Mouse (Mus musculus) left cerebral cortex, postnatal 14 days (tissue): ENCODE measurements around the gene Zswim1. TPM values are rescaled to one million over a fixed set of nuclear protein-coding genes. Genes with fewer than 3 reads are reported as not detected.

Experiments
- DNase-seq, 2 experiments: peaks; one replicate each; pipeline ENCODE4 v3.0.0; 2021 to 2022; ENCODE audit warnings: low spot score in 2 of 2, mixed read lengths in 1 of 2
- intact Hi-C: fragments of 180-260 bp; cut with DNase I; formaldehyde crosslinking; loops from one replicate; pipeline ENCODE4 v1.15.1; 2025
- long read RNA-seq, 2 experiments: library from polyadenylated mRNA; stranded (forward); transcript quantifications; one replicate each; pipeline ENCODE4 v2.0.0; 2021
- total RNA-seq, 2 experiments: library from RNA; stranded (reverse); gene quantifications; 2 replicates each; pipeline ENCODE4 v1.2.3; 2021

Gene Zswim1
- 10 to 100 TPM; 21.4 to 22.0 TPM for total RNA-seq
- long read RNA-seq, experiment 1, transcript Zswim1-201 (2 exons, 2,705 nt), result major isoform, 35 of 44 reads
- long read RNA-seq, experiment 1, partial matches to known transcripts, result 0 of 44 reads
- long read RNA-seq, experiment 1, other reads (novel, unspliced or antisense), result 9 of 44 reads
- long read RNA-seq, experiment 2, transcript Zswim1-201 (2 exons, 2,705 nt), result major isoform, 37 of 41 reads
- long read RNA-seq, experiment 2, partial matches to known transcripts, result 0 of 41 reads
- long read RNA-seq, experiment 2, other reads (novel, unspliced or antisense), result 4 of 41 reads

DNA sequence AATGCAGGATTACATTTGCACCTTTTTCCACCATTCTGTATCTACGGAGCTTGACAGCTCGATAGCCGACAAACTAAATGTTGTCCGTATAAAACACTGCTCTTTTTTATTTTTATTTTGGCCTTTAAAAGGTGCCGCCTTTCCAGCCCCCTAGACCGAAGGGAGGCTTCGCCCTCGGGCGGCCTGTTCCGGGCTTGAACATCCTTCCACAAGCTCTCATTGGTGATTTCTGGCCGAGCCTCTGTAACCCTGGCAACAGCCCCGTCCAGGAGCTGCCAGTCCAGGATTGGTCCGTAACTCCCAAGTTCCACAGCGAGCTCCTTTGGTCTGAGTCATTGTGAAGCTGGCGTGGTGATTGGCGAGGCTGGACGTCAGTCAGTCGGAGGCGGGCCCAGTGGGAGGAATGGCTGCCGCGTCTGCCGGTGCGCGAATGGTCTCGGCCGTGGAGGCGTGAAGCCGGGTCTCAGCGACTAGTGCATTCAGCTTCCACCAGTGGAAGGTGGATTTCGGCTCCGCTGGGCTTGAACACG lies at the start of gene Zswim1:
Gene Zswim1, plus strand, starts transcription at position 51 of the 530 bp plus-strand sequence.
- peak; percentile 100 for DNase-seq
- intact Hi-C loops, result no loop called here

DNA sequence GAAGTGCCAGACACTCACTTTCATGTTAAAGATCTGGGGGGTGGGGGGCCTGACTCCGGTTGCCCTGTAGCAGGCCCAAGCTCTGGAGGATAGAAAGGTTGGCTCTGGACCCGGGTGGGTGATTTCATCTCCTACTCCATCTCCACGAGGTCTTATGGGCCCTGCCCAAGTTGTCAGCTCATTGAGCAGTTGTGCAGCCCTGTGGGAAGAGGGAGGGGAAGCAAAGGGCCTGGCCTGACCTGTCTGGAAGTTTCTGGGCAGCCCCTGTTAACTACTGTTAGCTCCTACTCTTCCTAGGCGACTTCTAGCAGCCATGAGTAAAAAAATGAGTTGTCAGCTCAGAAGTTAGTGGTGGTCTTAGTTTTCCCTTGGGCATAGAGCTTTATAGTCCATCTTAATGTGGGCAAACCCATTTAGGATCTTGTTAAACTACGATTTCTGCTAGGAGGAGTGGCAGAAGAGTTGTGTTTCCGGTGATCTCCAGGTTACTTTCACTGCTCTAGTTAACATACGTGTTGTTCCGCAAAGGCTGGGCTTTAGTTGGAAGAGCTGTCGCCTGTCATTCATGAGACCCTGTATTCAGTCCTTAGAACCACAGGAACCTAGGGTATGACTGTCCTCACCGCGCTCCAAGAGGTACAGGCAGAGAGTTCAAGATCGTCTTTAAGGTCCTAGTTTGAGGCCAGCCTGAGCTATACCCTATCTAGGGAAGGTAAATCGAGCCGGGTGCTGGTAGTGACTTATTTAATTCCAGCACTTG lies 49.1 kb upstream of the Zswim1 start:
- no peak for DNase-seq
- intact Hi-C loops, result no loop called here

DNA sequence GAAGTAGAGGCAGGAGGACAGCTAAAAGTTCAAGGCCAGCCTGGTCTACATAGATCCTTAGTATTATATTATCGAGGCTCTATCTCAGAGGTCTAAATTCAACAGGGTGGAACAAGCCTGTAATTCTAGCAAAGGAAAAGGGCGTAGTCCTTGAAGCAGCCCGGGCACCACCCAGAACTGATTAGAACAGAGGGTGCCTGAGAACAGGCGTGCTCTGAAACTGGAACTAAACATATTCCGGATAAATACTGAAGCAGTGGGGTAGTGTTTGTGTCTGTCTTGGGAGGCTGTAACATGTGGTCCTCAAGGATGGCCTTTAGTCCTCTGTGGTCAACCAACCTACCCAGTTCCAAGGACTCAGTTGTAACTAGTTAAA lies 48.5 kb upstream of the Zswim1 start:
- intact Hi-C loops, result no loop called here
- no peak for DNase-seq

DNA sequence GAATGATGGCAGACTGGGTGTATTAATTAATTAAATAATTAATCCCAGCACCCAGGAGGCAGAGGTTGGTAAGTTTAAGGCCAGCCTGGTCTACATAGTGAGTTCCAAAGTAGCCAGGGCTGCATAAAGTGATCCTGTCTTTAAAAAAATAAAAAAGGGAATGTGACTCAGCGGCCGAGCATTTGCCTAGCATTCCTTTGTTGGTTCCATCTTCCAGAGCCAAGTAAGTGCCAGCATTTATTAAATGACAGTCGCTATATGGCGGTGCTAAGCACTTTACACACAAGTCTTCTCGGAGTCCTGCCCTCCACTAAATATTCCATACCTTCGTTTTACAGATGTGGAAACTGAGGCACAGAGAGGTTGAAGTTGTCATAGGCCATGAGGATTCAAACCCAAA lies 46.4 kb upstream of the Zswim1 start:
- intact Hi-C loops, result no loop called here
- DNase-seq, result no peak

DNA sequence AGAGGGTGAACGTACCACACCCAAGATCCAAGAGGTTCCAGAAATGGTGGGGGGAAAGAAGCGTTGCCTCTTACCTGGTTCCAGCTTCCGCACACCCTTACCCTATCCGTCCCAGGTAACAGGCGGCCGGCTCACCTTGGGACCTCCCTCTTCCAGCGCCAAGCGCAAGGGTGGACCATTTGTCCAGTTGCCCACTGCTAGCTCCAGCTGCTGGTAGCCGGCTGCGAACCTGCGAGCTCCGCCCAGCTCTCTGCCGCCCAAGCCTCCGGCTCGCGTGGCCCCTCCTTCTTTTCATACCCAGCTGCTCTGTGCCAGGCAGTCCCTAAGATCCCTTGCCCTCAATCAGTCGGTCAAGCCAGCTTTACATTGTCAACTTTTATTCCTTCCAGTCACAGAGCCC lies 45.7 kb upstream of the Zswim1 start:
- intact Hi-C loops, result no loop called here
- no peak for DNase-seq

DNA sequence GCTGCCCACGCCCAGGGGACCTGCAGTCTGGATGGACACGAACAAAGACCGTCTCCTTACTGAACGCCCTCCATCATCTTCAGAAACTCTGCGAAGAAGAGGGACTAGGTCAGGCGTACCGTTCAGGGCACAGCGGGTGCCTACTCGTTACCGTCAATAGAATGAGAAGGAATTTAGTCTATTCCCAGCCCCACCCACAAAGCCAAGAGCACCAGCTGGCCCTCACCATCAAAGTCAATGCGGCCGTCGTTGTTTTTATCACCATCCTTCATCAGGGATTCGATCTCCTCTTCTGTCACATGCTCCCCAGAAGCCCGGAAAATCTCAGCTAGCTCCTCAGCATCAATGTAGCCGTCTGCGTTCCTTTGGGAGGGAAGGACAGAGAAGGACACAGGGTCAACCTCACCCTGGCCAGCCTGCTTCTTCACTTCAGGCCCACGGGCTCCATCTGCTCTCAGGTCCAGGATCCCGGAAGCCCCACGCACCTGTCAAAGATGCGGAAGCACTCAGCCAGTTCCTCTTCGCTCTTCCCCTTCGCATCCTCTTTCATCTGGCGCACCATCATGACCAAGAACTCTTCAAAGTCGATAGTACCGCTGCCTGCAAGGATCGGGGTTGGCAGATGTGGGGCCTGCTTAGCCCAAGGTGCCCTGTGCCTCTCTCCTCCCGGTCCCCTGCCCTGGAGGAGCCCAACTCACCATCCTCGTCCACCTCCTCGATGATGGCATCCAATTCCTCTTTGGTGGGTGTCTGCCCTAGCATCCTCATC lies 45.1 kb upstream of the Zswim1 start:
- intact Hi-C loops, result no loop called here
- no peak for DNase-seq

DNA sequence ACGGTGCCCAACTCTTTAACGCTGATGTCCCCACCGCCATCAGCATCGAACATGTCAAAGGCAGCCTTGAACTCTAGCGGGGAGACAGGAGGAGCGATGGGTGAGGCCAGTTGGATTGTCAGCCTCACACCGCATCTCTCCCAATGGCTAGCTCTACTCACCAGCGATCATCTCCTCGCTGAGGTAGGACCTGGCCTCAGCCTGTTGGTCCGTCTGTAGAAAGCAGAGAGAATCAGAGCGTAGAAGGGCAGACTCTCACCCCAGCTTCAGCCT lies 44.5 kb upstream of the Zswim1 start:
- intact Hi-C loops, result no loop called here
- no peak for DNase-seq

DNA sequence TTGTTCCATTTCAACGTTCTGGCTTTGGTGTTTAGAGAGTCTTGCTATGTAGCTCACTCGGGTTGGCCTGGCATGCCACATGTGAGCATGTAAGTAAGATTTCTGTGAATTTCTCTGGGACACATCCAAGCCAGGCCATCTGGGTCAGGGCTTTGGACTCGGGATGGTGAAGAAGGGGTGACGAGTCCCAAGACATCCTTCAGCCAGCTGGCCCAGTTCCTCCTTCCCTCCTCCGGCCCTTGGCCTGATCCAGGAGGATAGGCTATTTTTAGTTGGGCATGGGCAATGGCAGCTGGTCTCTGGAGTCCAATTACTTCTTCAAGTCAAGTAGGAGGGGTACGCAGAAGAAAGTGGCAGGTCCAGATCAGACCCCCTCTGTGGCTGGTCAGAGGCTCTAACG lies 43.7 kb upstream of the Zswim1 start:
- intact Hi-C loops, result no loop called here
- no peak for DNase-seq

DNA sequence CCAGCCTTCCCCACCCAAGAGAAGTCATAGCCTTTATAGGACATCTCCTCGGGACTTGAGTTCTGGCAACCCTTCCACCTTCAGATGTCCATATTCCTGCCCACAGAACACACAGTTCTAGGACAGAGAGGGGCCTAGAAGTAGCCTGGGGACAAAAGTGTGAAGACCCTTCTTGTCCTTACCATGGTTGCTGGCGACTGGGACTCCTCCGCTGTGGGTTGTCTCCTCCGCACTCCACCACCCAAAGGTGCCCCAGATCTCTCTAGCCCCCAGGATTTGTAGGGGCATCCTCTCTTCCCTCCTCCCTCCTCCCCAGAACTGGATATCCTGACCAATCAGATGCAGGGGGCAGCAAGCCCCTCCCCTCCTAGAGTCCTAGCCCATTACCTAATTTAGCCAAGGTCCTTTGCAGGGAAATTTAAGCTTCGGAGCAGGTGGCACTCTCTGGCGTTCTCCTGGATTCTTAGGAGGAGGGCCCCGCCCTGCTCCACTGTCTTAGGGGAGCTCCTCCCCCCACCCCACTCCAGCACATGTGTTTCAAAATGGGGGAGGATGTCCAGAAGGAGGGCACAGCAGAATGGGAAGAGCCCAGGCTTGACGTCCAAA lies 42.9 kb upstream of the Zswim1 start, which contains the start of gene Tnnc2:
Gene Tnnc2, minus strand, starts transcription at position 487 of the 606 bp plus-strand sequence.
- intact Hi-C loops, result no loop called here
- no peak for DNase-seq

DNA sequence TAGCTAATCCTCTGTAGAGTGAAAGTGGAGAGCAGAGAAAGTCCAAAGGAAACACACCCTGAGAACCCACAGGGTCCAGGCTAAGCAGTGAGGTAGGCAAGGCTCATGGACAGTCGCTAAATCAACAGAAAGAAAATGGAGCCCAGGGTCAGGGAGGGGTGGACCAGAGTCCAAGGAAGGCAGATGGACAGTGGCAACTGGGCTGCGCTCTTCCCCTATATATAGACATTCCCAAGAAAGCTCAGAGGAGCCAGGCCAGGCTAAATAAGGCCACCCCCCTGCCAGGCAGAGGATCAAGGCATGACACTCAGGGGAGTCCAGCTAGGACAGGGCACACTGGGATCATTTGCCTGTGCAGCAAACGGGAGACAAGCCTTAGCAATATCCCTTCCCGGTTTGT lies 40.6 kb upstream of the Zswim1 start:
- no peak for DNase-seq
- intact Hi-C loops, result no loop called here

DNA sequence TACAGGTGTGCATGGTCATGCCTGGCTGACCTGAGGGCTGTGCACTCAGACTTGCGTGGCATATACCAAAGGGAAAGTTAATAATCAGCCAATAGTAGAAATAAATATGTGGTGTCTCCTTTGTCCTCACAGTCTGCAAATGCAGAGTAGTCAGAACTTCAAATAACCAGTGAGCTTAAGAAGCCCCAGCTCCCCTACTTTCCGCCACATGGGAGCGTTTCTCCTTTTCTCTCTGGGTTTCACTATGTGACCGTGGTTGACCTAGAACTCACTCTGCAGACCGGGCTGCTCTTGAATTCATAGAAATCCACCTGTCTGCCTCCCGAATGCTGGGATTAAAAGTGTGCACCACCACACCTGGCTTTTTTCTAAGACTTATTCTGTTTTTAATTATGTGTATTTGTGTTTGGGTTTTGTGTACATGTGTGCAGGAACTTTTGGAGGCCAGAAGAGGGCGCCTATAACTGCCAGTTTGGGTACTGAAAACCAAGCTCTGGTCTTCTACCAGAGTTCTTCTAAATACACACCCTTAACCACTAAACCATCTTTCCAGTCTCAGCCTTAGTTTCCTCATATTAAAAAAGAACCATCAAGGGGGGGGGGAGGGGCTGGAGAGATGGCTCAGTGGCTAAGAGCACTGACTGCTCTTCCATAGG lies 38.4 kb upstream of the Zswim1 start:
- no peak for DNase-seq
- intact Hi-C loops, result no loop called here

DNA sequence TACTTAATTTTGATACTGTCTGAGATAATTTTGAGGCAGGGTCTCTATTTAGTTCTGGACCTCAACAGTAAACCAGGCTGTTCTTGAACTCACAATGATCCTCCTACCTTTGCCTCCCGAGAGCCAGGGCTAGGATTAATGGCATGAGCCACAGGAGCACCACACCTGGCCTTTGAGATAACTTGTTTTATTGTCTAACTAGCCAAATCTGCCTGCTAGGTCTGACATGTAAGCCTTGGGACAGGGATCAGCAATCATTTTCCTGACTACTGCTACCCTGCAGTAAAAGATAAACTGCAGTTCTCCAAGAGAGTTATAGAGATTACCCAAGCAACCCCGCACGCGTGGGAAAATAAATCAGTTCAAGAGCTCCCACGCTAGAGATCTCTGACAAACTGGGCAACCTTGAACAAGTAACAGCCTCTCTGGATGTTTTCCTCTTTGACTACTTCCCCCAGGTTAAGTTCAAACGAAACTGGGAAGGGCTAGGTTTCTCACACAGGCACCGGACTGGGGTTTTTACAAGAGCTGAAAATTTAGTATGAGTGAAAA lies 37.5 kb upstream of the Zswim1 start:
- intact Hi-C loops, result no loop called here
- no peak for DNase-seq

DNA sequence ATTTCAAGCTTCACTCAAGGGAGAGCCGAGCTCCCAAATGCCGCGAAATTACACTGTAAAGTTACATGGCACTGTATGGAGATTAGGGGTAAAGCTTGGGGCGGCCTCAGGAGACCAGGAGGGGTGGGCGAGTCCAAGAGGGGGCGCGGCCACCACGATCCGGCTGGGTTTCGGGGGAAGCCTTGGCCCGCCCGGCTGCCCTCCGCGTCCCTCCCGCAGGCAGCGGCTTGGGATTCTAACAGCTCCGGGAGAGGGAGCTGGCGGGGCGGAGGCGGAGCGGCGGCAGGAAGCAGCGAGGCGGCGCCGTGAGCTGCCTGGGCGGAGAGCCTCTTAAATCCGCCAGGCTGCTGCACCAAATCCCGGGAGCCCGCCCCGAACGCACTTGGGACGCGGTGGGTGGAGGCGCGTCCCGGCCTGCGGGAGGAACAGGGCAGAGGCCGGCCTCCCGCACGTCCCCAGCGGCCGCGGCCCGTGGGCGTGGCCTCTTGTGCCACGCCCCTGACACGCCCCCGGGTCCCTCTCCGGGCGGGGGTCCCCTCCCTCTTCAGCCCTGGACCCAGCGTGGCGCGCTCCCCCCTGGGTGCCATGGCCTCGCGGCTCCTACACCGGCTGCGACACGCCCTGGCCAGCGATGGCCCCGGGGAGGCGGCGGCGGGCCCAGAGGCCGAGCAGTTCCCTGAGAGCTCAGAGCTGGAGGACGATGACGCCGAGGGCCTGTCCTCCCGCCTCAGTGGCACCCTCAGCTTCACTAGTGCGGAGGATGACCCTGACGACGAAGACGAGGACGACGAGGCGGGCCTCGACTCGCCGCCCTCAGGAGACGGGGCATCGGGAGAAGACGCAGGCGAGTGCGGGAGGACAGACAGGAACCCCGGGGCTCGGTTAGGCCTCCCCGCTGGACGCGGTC lies 36.8 kb upstream of the Zswim1 start, which contains the start of gene Snx21:
Gene Snx21, plus strand, starts transcription at position 343 of the 907 bp plus-strand sequence.
- DNase-seq, result peak; percentile 75 to 82
- intact Hi-C loops, result no loop called here

DNA sequence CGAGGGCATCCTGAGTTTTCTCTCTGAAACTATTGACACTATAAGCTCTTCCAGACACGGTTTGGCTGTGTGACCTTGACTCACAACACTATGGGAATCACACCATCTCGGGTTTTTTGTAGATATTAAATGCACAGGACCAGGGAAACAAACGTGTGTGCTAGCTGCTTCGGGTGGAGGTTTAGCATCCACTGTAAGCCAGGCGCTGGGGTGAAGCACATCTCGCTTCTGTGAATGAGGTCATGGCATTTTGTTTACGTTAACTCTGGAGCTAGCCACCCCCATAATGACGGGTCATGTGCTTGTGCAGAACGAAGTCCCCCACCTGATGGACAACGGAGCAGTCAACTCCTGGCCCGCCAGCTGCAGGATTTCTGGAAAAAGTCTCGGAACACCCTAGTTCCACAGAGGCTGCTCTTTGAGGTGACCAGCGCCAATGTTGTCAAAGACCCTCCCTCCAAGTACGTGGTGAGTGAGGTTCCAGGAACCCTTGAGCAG lies 36.0 kb upstream of the Zswim1 start:
- DNase-seq, result no peak
- intact Hi-C loops, result no loop called here

DNA sequence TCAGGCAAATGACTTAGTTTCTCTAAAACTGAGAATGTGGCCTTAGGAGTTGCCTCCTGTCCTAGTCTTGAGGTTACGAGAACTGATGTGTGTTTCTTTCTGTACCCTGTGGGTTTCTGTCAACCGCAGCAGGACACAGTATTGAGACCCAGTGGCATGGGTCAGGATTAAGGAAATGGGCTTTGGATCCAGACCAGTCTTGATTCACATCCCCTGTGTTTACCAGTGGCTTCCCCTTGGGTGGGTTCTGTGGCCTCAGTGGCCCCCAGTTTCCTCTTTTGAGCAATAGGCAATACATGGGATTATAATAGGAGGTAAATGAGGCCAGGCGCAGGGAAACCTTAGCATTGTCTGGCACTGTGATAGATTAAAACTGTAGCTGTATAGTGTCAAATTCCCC lies 35.5 kb upstream of the Zswim1 start:
- DNase-seq, result no peak
- intact Hi-C loops, result no loop called here

DNA sequence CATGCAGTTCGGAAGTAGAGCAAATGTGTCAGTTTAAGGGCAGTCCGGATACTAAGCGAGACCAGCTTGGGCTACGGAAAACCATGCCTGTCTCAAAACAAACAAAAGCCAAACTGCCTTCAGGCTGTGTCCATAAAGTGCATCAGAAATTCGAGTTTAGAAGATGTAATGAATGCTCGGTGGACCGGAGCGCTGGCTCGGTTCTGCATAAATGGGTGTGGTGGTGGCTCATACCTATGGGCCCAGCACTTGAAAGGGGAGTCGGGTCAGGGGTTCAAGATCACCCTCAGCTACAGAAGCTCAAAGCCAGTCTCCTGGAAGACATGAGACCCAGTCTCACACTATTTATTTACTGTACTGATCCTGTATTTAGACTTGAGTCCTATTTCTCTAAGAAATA lies 34.7 kb upstream of the Zswim1 start:
- intact Hi-C loops, result no loop called here
- DNase-seq, result no peak

DNA sequence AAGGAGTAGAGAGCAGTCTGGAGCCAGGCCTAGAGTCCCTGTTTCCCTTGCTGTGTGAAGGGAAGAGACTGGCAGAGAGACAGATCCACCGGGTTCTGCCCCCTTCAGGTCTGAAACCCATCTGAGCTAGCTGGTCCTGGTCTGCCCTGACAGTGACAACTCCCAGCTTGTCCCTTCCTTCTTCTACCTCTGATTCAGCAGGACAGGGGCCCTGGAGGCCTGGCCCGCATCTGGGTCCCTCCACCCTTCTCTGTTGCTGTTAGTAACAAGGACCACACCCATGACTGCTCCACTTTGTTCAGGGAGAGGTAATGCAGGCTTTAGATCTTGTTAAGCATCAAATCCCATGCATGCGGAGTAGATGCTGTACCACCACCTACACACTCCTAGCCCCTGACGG lies 34.1 kb upstream of the Zswim1 start:
- no peak for DNase-seq
- intact Hi-C loops, result no loop called here

DNA sequence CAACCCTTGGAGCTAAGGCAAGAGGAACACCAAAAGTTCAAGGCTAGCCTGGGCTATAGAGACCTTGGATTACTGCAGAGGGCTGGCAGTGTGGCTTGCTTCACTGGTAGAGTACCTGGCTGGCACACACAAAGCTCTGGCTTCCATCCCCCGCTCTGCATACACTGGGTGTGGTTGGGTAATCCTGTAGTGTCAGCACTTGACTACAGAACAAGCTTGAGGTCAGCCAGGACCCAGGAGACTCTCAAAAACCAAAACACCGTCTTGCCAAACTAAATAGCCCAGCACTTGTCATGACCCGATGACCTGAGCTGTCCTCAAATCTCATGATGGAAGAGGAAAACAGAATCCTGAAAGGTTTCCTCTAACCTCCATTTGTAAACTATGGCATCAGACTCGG lies 32.0 kb upstream of the Zswim1 start:
- no peak for DNase-seq
- intact Hi-C loops, result no loop called here
